Mouse (Mus musculus): ENCODE results near the gene Trappc1.
A peak's percentile ranks its signal among the peaks of the same experiment; 100 is the strongest.

Trappc1 gene

GRCm38 (mm10) chr11:69331152-69331551 is 7.4 kb downstream of the Trappc1 start:
- no peak for DNase-seq

- DNase-seq: peak; percentile 67 to 73
Measured at GRCm38 (mm10) chr11:69331929-69332405, 8.2 kb downstream of the Trappc1 start.

GRCm38 (mm10) chr11:69332713-69333253 is 9.0 kb downstream of the Trappc1 start:
- no peak for DNase-seq

- DNase-seq: no peak
Measured at GRCm38 (mm10) chr11:69333922-69334321, 10.1 kb downstream of the Trappc1 start.

- DNase-seq: no peak
Measured at GRCm38 (mm10) chr11:69334796-69335195, 11.0 kb downstream of the Trappc1 start.

- peak; percentile 54 to 56 for DNase-seq
Measured at GRCm38 (mm10) chr11:69340161-69341131, 16.7 kb downstream of the Trappc1 start, which contains the start of gene Rnf227. Gene Rnf227, plus strand, starts transcription at chr11:69340461.

GRCm38 (mm10) chr11:69346441-69346840 is 22.7 kb downstream of the Trappc1 start:
- no peak for DNase-seq

- DNase-seq: no peak
Measured at GRCm38 (mm10) chr11:69356544-69356943, 32.8 kb downstream of the Trappc1 start.

- DNase-seq: no peak
Measured at GRCm38 (mm10) chr11:69357690-69358089, 33.9 kb downstream of the Trappc1 start.

GRCm38 (mm10) chr11:69362021-69362420 is 38.2 kb downstream of the Trappc1 start:
- DNase-seq: no peak

- no peak for DNase-seq
Measured at GRCm38 (mm10) chr11:69362479-69362878, 38.7 kb downstream of the Trappc1 start.

- DNase-seq: no peak
Measured at GRCm38 (mm10) chr11:69364376-69364775, 40.6 kb downstream of the Trappc1 start.

- peak; percentile 98 to 99 for DNase-seq
Measured at GRCm38 (mm10) chr11:69364910-69365309, 41.1 kb downstream of the Trappc1 start.

- DNase-seq: peak; percentile 60 to 68
Measured at GRCm38 (mm10) chr11:69365722-69366121, 41.9 kb downstream of the Trappc1 start.

GRCm38 (mm10) chr11:69366157-69366854 is 42.5 kb downstream of the Trappc1 start:
- peak; percentile 97 to 98 for DNase-seq

GRCm38 (mm10) chr11:69366855-69367615 is 43.3 kb downstream of the Trappc1 start:
- peak in 1 of 2 experiments; percentile 16 for DNase-seq

- peak; percentile 54 to 60 for DNase-seq
Measured at GRCm38 (mm10) chr11:69367616-69368355, 44.0 kb downstream of the Trappc1 start.

GRCm38 (mm10) chr11:69368356-69369214 is 44.8 kb downstream of the Trappc1 start:
- peak; percentile 30 to 50 for DNase-seq

- DNase-seq: peak; percentile 33 to 37
Measured at GRCm38 (mm10) chr11:69369215-69369989, 45.6 kb downstream of the Trappc1 start, which contains the start of gene Chd3. Gene Chd3, minus strand, starts transcription at chr11:69369406.
